Mouse (Mus musculus): Measurements from ENCODE around the gene Rnase4. TPM values are rescaled to one million over a fixed set of nuclear protein-coding genes. Genes with fewer than 3 reads are reported as not detected.

The Rnase4 gene
- polyA plus RNA-seq, 1 experiment from 2014 or later: 68.6 TPM

DNA sequence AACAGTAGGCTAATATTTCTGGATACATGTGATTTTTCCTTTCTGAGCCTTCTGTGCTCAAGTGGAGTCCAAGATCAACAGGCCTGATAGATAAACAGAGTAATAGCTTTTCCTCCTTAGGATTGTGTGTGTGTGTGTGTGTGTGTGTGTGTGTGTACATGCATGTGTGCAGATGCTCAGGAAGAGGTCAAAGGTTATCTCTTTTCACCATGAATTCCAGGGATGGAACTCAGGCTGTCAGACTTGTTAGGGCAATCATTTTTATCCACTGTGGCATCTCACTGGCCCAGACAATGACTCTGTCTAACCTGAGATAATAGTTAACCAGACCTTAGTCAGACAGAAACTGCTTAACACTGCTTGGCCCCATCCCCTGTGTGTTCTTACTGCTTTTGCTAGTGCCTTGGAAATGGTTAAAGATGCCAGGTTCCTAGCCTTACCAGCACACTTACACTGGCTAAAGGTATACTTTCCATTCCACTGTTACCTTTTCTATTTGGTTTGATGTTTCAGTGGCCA is 15.6 kb downstream of the Rnase4 start:
- Histone ChIP-seq H3K27ac (no peak overlapping the region), H3K36me3 (no peaks in the 10 kb centered on the region), H3K4me2 (no peak overlapping the region), H3K27me3 (no peaks in the 10 kb centered on the region), H3K4me3 (no peak overlapping the region), H3K9ac (no peak overlapping the region), H3K9me3 (no peaks in the 10 kb centered on the region), H3K4me1 (no peaks in the 10 kb centered on the region)
- ATAC-seq (ENCODE audit: insufficient number of reproducible peaks, low FRiP score, low TSS enrichment, low read depth): no peak

DNA sequence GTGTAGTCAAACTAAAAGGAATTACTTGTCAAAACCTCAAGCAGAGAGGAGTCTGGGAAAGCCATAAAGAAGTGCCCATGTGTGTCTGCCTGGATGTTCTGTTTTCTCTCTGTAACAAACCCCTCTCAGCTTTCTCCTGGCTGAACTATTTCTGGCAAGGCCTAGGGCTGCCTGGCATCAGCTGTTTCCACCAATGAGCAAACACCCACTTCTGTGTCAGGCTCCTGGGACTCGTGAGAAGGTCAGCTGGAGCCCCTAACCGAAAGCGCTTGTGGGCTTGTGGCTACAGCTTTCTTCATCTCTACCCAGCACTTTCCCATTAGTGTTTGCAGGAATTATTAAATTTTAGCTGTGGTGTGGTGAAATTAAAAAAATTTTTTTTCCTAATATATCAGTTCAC is 21.1 kb downstream of the Rnase4 start:
- WGBS: 35% methylated on average over 3 of the region's 3 CpGs
- H3K27ac ChIP-seq: no peak overlapping the region
- no peak overlapping the region for H3K4me2 ChIP-seq
- ATAC-seq (ENCODE audit: insufficient number of reproducible peaks, low FRiP score, low TSS enrichment, low read depth): peak; percentile 63; the same call in 1 of the 2 replicates
- no peak overlapping the region for H3K9ac ChIP-seq
- H3K4me1 ChIP-seq: no peaks in the 10 kb centered on the region
- no peaks in the 10 kb centered on the region for H3K9me3 ChIP-seq
- no peaks in the 10 kb centered on the region for H3K36me3 ChIP-seq
- no peak overlapping the region for H3K4me3 ChIP-seq
- no peaks in the 10 kb centered on the region for H3K27me3 ChIP-seq

DNA sequence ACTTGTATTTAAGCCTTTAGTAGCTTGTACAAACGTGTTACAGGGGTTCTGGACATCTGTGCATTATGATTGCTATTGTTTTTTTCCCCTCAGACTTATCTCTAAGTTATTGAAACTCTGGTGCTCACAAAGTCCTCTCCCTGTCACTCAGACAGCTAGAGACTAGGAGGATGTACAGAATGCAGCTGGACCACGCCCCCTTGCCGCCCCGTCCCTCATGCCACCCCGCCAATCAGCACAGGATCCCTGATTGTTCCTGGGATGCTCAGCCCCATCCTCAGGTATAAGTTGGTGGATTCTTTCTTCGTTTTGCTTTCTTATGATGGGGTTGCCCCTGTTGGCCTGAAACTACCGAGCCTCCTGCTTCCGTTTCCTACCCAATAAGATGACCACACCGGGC is 22.6 kb downstream of the Rnase4 start:
- H3K4me3 ChIP-seq: no peak overlapping the region
- H3K36me3 ChIP-seq: no peaks in the 10 kb centered on the region
- no peak for ATAC-seq (ENCODE audit: insufficient number of reproducible peaks, low FRiP score, low TSS enrichment, low read depth)
- no peak overlapping the region for H3K4me2 ChIP-seq
- no peaks in the 10 kb centered on the region for H3K4me1 ChIP-seq
- no peak overlapping the region for H3K9ac ChIP-seq
- no peaks in the 10 kb centered on the region for H3K9me3 ChIP-seq
- H3K27ac ChIP-seq: no peak overlapping the region
- no peaks in the 10 kb centered on the region for H3K27me3 ChIP-seq
- WGBS: 42% methylated on average over 9 of the region's 9 CpGs

- Histone ChIP-seq H3K27ac (no peak within 1 kb of the TSS), H3K4me1 (no peaks in the 10 kb centered on the region), H3K9me3 (no peaks in the 10 kb centered on the region), H3K4me2 (no peak within 1 kb of the TSS), H3K9ac (no peak within 1 kb of the TSS), H3K4me3 (no peak within 1 kb of the TSS), H3K27me3 (no peaks in the 10 kb centered on the region), H3K36me3 (no peaks in the 10 kb centered on the region)
- WGBS: 44% methylated on average over 12 of the region's 12 CpGs
- ATAC-seq (ENCODE audit: insufficient number of reproducible peaks, low FRiP score, low TSS enrichment, low read depth): no peak
These were observed 23.2 kb downstream of the Rnase4 start, which contains the start of gene Eddm3b for GRCm38 (mm10) chr14:51113916-51114560. Gene Eddm3b, plus strand, starts transcription at chr14:51114426.

- WGBS: 83% methylated on average over 6 of the region's 6 CpGs
- Histone ChIP-seq H3K9me3 (no peaks in the 10 kb centered on the region), H3K4me3 (no peak overlapping the region), H3K27ac (no peak overlapping the region), H3K9ac (no peak overlapping the region), H3K36me3 (no peaks in the 10 kb centered on the region), H3K4me2 (no peak overlapping the region), H3K27me3 (no peaks in the 10 kb centered on the region), H3K4me1 (no peaks in the 10 kb centered on the region)
- ATAC-seq (ENCODE audit: insufficient number of reproducible peaks, low FRiP score, low TSS enrichment, low read depth): no peak
These were observed 34.8 kb downstream of the Rnase4 start for GRCm38 (mm10) chr14:51125684-51126083.

DNA sequence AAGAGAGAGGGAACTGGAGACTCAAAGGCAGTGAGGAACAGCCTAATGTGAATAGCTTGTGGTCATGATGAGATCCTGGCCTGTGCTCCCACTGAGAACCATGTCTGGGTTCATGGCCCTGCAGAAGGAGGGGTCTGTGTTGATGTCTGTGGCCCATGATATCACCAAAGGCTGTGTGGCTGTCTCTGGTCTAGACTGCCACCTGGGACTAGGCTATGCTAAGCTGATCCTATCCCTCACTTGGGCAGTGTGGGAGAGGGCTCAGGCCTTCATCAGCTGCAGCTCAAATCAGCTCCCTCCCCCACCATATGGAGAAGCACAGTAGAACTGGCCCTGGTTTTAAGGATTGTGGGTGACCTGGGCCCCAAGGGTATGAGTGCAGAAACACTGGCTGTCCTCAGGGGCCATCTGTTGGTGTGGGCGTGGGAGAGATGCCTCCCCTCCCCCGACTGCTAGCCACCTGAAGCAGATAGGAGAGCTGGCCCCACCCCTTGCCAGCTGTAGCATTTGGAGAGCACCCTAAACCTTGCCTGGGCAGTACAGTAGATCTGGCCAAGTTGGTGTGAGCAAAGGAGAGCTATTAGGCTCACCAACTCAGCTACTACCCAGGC is 36.9 kb downstream of the Rnase4 start:
- no peaks in the 10 kb centered on the region for H3K9me3 ChIP-seq
- H3K27ac ChIP-seq: no peak overlapping the region
- H3K4me2 ChIP-seq: no peak overlapping the region
- no peak overlapping the region for H3K9ac ChIP-seq
- 64% methylated on average over 2 of the region's 2 CpGs for WGBS
- no peaks in the 10 kb centered on the region for H3K4me1 ChIP-seq
- H3K4me3 ChIP-seq: no peak overlapping the region
- ATAC-seq (ENCODE audit: insufficient number of reproducible peaks, low FRiP score, low TSS enrichment, low read depth): no peak; the same call in 1 of the 2 replicates
- no peaks in the 10 kb centered on the region for H3K36me3 ChIP-seq
- no peaks in the 10 kb centered on the region for H3K27me3 ChIP-seq

DNA sequence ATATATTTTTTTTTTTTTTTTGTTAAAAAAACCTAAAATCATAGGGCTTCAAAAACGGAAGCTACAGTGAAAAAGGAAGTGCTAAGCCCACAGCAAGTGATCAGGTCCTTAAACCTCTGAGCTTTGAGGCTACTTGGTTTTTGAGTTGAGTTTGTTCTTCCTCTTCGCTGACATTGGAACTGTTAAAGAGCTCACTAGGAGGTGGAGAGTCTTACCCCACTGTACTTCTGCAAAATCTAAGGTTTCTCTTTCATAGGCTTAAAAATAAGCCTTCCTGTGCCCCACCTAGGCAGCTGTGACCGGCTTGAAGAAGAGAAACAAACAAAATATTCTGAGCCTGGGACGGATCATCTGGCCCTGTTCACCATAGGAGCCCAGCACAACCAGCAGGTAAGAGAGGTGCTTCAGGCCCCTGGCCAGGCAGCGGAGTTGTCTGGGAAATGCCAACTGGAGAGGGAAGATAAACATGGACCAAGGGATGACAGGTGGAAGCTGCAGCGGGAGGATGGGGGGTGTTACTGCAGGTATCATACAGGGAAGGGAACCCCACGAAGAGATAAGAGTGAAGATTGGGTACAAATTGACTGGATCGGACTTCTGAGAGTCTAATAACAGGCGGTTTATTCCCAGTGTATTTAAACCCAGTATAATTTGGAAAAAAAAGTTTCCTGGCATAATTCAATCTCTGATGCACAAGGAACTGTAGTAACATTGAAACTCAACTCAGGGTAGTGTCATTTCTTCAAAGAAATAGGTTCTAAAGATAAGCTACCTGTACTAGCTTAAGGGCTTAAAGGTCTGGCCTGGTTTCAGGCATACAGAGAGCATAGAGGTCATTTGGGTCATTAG is 38.1 kb downstream of the Rnase4 start:
- Histone ChIP-seq H3K27ac (no peak overlapping the region), H3K9me3 (no peaks in the 10 kb centered on the region), H3K4me1 (no peaks in the 10 kb centered on the region), H3K27me3 (no peaks in the 10 kb centered on the region), H3K4me3 (no peak overlapping the region), H3K4me2 (no peak overlapping the region), H3K36me3 (no peaks in the 10 kb centered on the region), H3K9ac (no peak overlapping the region)
- no peak for ATAC-seq (ENCODE audit: insufficient number of reproducible peaks, low FRiP score, low TSS enrichment, low read depth)
- 77% methylated on average over 9 of the region's 9 CpGs for WGBS

GRCm38 (mm10) chr14:51129624-51129975 is 38.7 kb downstream of the Rnase4 start:
- Histone ChIP-seq H3K4me2 (no peak overlapping the region), H3K4me3 (no peak overlapping the region), H3K27ac (no peak overlapping the region), H3K27me3 (no peaks in the 10 kb centered on the region), H3K36me3 (no peaks in the 10 kb centered on the region), H3K9ac (no peak overlapping the region), H3K4me1 (no peaks in the 10 kb centered on the region), H3K9me3 (no peaks in the 10 kb centered on the region)
- ATAC-seq (ENCODE audit: insufficient number of reproducible peaks, low FRiP score, low TSS enrichment, low read depth): no peak
- 56% methylated on average over 4 of the region's 4 CpGs for WGBS

DNA sequence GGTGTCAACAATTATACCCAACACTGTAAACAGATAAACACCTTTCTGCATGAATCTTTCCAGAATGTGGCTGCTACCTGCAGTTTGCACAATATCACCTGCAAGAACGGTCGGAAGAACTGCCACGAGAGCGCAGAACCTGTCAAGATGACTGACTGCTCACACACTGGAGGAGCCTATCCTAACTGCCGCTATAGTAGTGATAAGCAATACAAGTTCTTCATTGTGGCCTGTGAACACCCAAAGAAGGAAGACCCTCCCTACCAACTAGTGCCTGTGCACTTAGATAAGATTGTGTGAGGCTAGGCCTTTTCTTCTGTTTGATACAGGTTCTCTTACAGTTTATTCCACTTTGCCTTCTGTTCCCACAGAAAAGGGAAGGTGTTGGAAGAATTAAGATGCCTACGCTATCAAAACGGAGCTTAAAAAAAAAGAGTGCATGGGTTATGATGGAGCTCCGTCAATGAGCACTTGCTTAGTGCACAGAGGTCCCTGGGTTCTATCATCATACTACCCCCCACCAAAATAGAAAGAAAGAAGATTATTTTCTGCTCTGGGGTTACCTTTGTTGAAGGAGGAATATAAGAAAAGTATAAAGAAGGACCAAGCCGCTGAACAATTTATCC is 39.6 kb downstream of the Rnase4 start:
- Histone ChIP-seq H3K36me3 (no peaks in the 10 kb centered on the region), H3K27me3 (no peaks in the 10 kb centered on the region), H3K9me3 (no peaks in the 10 kb centered on the region), H3K27ac (no peak overlapping the region), H3K4me3 (no peak overlapping the region), H3K4me1 (no peaks in the 10 kb centered on the region), H3K9ac (no peak overlapping the region), H3K4me2 (no peak overlapping the region)
- 82% methylated on average over 9 of the region's 9 CpGs for WGBS
- ATAC-seq (ENCODE audit: insufficient number of reproducible peaks, low FRiP score, low TSS enrichment, low read depth): no peak

DNA sequence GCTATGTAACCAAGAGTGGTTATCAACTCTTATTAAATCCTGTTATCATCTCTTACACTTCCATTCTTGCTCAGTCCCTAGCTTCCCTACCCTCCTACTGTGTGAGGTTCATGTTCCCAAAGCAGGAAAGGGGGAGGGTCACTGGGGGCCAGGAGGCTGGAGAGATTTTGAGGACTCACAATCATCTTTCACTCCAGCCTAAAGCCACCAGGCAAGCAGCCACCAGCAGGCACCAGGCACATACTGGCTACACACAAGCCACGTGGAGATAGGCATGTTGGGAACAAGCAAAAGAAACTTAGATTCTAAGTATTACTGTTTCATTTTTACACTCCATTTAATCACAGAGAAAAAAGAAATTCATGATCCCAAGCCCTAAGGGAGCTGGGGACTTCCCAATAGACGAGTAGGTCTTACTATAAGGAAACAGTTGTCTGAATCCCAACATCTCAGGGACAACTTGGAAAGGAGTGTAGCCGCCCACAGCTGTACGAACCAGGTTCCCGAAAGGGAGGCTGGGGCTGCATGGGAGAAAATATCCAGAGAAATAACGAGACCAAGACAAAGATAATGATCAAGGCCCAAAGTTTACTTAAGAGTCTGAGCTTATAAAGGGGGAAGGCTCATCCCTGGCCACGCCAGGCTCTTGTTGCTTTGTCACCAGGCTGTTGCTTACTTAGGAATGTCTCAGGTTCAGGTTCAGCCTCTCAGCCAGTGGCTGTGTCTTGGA is 40.4 kb downstream of the Rnase4 start:
- H3K4me3 ChIP-seq: no peak overlapping the region
- no peaks in the 10 kb centered on the region for H3K4me1 ChIP-seq
- ATAC-seq (ENCODE audit: insufficient number of reproducible peaks, low FRiP score, low TSS enrichment, low read depth): no peak
- no peak overlapping the region for H3K9ac ChIP-seq
- 79% methylated on average over 7 of the region's 7 CpGs for WGBS
- H3K36me3 ChIP-seq: no peaks in the 10 kb centered on the region
- H3K4me2 ChIP-seq: no peak overlapping the region
- H3K9me3 ChIP-seq: no peaks in the 10 kb centered on the region
- H3K27ac ChIP-seq: no peak overlapping the region
- no peaks in the 10 kb centered on the region for H3K27me3 ChIP-seq

DNA sequence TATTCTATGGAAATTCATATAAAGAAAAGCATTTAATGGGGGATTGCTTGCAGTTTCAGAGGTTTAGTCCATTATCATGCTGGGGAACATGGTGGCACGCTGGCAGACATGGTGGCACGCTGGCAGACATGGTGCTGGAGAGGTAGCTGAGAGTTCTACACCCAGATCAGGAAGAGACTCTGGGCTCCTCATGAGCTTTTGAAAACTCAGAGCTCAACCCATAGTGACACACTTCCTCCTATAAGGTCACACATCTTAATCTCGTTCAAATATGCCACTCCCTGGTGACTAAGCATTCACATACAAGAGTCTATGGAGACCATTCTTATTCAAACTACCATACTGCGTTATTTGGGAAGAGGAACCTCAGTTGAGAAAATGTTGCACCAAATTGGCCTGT is 41.5 kb downstream of the Rnase4 start:
- 87% methylated on average over 4 of the region's 4 CpGs for WGBS

More for the DNA sequence above, 41.5 kb downstream of the Rnase4 start:
- H3K4me3 ChIP-seq: no peak overlapping the region
- H3K36me3 ChIP-seq: no peaks in the 10 kb centered on the region
- no peaks in the 10 kb centered on the region for H3K9me3 ChIP-seq
- no peak overlapping the region for H3K4me2 ChIP-seq
- no peak overlapping the region for H3K9ac ChIP-seq
- H3K27me3 ChIP-seq: no peaks in the 10 kb centered on the region
- H3K4me1 ChIP-seq: no peaks in the 10 kb centered on the region
- no peak for ATAC-seq (ENCODE audit: insufficient number of reproducible peaks, low FRiP score, low TSS enrichment, low read depth)
- no peak overlapping the region for H3K27ac ChIP-seq
